Mouse (Mus musculus): ENCODE results near the gene Hoxa6. TPM values are rescaled to one million over a fixed set of nuclear protein-coding genes. Genes with fewer than 3 reads are reported as not detected.

The Hoxa6 gene
- total RNA-seq, 2 experiments from 2014 or later, result 0.74 to 1.3 TPM

- DNase-seq, result peak; percentile 43
- intact Hi-C loops (cut with DNase I; ENCODE audit: low total_unique reads), result no loop called here
Observed at GRCm38 (mm10) chr6:52189172-52189591, 19.3 kb downstream of the Hoxa6 start.

- no peak for DNase-seq
- intact Hi-C loops (cut with DNase I; ENCODE audit: low total_unique reads), result no loop called here
Observed at GRCm38 (mm10) chr6:52186500-52186899, 22.0 kb downstream of the Hoxa6 start.

GRCm38 (mm10) chr6:52185834-52186233 is 22.7 kb downstream of the Hoxa6 start:
- intact Hi-C loops (cut with DNase I; ENCODE audit: low total_unique reads), result no loop called here
- DNase-seq, result no peak

- intact Hi-C loops (cut with DNase I; ENCODE audit: low total_unique reads), result no loop called here
- no peak for DNase-seq
Observed at GRCm38 (mm10) chr6:52185222-52185621, 23.3 kb downstream of the Hoxa6 start.

GRCm38 (mm10) chr6:52184668-52185067 is 23.9 kb downstream of the Hoxa6 start:
- DNase-seq, result no peak
- intact Hi-C loops (cut with DNase I; ENCODE audit: low total_unique reads), result no loop called here

GRCm38 (mm10) chr6:52183311-52184080 is 25.0 kb downstream of the Hoxa6 start:
- no peak for DNase-seq
- intact Hi-C loops (cut with DNase I; ENCODE audit: low total_unique reads), result no loop called here

GRCm38 (mm10) chr6:52182793-52183192 is 25.7 kb downstream of the Hoxa6 start:
- intact Hi-C loops (cut with DNase I; ENCODE audit: low total_unique reads), result no loop called here
- no peak for DNase-seq

- intact Hi-C loops (cut with DNase I; ENCODE audit: low total_unique reads), result no loop called here
- DNase-seq, result no peak
Observed at GRCm38 (mm10) chr6:52182030-52182429, 26.5 kb downstream of the Hoxa6 start.

- intact Hi-C loops (cut with DNase I; ENCODE audit: low total_unique reads), result no loop called here
- DNase-seq, result no peak
Observed at GRCm38 (mm10) chr6:52180726-52181125, 27.8 kb downstream of the Hoxa6 start.

- intact Hi-C loops (cut with DNase I; ENCODE audit: low total_unique reads), result no loop called here
- DNase-seq, result no peak
Observed at GRCm38 (mm10) chr6:52180213-52180710, 28.3 kb downstream of the Hoxa6 start.

GRCm38 (mm10) chr6:52179690-52180089 is 28.8 kb downstream of the Hoxa6 start:
- intact Hi-C loops (cut with DNase I; ENCODE audit: low total_unique reads), result no loop called here
- no peak for DNase-seq

- DNase-seq, result no peak
- intact Hi-C loops (cut with DNase I; ENCODE audit: low total_unique reads), result no loop called here
Observed at GRCm38 (mm10) chr6:52178918-52179665, 29.4 kb downstream of the Hoxa6 start.

GRCm38 (mm10) chr6:52177806-52178205 is 30.7 kb downstream of the Hoxa6 start:
- no peak for DNase-seq
- intact Hi-C loops (cut with DNase I; ENCODE audit: low total_unique reads), result no loop called here

GRCm38 (mm10) chr6:52177061-52177735 is 31.3 kb downstream of the Hoxa6 start, which contains the start of gene 5730596B20Rik:
Gene 5730596B20Rik, plus strand, starts transcription at chr6:52177498.
- DNase-seq, result no peak
- intact Hi-C loops (cut with DNase I; ENCODE audit: low total_unique reads), result no loop called here

GRCm38 (mm10) chr6:52176391-52176790 is 32.1 kb downstream of the Hoxa6 start:
- intact Hi-C loops (cut with DNase I; ENCODE audit: low total_unique reads), result no loop called here
- no peak for DNase-seq

GRCm38 (mm10) chr6:52175864-52176263 is 32.7 kb downstream of the Hoxa6 start:
- intact Hi-C loops (cut with DNase I; ENCODE audit: low total_unique reads), result no loop called here
- DNase-seq, result no peak

GRCm38 (mm10) chr6:52174968-52175751 is 33.4 kb downstream of the Hoxa6 start:
- intact Hi-C loops (cut with DNase I; ENCODE audit: low total_unique reads), result no loop called here
- DNase-seq, result no peak

- intact Hi-C loops (cut with DNase I; ENCODE audit: low total_unique reads), result no loop called here
- no peak for DNase-seq
Observed at GRCm38 (mm10) chr6:52173648-52174047, 34.9 kb downstream of the Hoxa6 start.

- DNase-seq, result peak; percentile 86
- intact Hi-C loops (cut with DNase I; ENCODE audit: low total_unique reads), result no loop called here
Observed at GRCm38 (mm10) chr6:52172501-52172900, 36.0 kb downstream of the Hoxa6 start.
